Mouse (Mus musculus) heart, adult 8-10 months (tissue): ENCODE data around the gene Dgkq. TPM values are rescaled to one million over a fixed set of nuclear protein-coding genes. Genes with fewer than 3 reads are reported as not detected.
"Not testable (repeated sequence)": the region's sequence is repeated elsewhere in the genome, so short reads cannot be mapped to it uniquely, and the experiment has no call there.

ENCODE experiments used
- DNase-seq: peaks from one replicate; pipeline ENCODE4 v3.0.0; 2022; ENCODE audit warnings: low spot score
- total RNA-seq, 4 experiments: library from RNA; stranded (reverse); gene quantifications; 2 replicates each; pipeline ENCODE4 v1.2.4; 2022

Dgkq gene
- total RNA-seq, 4 experiments from 2014 or later = 5.1 to 8.9 (median 6.1) TPM

GRCm38 (mm10) chr5:108655381-108655780 is 14.1 kb downstream of the Dgkq start:
- no peak for DNase-seq

DNA sequence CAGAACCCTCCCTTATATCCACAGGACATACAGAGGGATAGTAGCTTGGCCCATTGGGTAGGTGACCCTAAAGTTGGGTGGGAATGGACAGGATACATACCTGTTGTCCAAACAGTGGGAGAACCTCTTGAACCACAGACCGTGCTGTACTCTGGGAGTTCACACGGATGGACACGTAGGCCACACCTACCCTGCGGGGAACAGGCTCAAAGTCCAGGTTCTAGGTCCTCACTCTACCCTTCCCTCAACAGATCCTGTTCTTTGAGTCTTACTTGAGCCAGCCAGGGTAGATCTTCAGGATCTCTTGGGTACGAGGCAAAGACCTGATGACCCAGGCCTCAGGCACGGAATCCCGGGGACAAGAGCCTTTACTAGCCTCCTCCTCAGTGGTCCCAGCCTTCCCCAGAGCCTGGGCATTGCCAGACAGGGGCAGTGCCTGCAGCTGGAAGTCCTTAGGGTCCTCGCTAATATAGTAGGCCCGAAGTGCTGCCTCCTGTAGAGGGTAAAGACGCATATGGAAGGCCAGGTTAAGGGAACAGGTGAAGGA is 15.0 kb downstream of the Dgkq start:
- no peak for DNase-seq

- DNase-seq = no peak
Measured at GRCm38 (mm10) chr5:108653341-108653740, 16.1 kb downstream of the Dgkq start.

DNA sequence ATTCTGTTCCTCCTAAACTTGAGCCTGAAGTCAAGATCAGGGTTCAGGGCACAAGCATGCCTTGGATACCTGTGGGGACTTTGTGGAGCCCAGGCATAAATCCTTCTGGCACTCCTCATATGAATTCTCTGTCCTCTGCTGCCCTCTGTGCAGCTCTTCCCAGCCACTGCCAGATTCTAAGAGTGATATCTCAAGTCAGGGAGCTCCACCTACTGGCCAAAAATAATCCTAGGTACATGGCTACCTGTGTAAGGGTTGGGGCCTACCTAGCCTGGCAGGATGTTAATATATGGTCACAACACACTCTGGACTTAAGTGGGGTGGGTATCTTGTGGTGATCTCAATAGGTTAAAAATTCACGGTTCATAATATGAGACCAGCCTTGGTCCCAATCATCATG is 17.6 kb downstream of the Dgkq start:
- peak; percentile 42 for DNase-seq

DNA sequence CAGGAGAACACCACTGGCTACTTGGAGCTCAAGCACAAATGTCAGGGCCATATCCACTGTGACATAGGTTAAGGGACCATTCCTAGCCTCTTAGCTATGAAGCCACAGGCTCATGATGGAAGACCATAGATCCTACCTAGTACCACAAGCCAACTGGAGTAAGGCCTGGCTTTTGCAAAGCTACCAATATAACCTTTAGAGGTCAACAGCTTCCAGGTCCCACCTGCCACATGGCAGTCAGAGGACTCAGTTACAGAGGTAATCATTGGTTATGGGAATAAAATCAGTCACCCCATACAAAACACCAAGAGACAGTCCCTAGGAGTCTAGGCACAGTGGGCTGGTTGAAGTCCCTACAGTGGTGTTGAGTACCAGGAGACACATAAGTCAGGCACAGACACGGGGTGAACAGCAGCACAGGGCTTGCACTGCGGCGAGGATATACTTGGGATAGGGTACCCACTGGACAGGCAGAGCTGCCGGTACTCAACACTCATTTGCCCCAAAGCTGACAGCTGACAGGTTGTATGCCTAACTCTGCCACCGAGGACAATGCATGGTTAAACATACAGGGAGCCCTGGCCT is 18.2 kb downstream of the Dgkq start:
- DNase-seq = no peak

- no peak for DNase-seq
Measured at GRCm38 (mm10) chr5:108650341-108650740, 19.1 kb downstream of the Dgkq start.

- no peak for DNase-seq
Measured at GRCm38 (mm10) chr5:108648937-108649576, 20.4 kb downstream of the Dgkq start.

DNA sequence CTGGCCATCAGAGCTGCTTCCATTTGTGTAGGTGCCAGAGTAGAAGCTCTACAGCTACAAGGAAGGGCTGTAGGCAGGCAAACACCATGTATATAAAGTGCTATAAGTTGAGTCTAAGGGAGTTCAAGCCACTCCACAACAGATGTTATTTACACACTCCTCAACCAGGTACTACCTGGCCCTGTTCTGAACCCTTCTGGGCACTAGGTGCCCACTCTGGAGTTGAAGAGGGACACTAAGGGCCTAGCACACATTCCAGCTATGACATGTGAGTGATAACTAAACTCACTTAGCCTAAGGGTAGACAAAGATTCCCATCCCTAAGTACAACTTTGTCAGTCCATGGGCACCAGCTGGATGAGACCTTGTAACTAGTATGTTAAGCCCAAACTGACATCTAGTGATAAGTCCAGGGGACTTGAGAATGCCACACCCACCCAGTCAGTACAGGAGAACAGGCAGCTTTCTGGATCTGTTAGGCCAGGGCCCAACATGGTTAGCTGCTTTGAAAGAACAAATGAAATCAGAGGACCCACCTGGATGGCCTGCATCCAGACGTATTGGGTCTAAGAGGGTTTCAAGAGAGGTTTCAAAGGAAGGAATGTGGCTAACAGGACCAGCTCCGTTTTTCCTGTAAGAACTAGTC is 21.5 kb downstream of the Dgkq start:
- no peak for DNase-seq

DNA sequence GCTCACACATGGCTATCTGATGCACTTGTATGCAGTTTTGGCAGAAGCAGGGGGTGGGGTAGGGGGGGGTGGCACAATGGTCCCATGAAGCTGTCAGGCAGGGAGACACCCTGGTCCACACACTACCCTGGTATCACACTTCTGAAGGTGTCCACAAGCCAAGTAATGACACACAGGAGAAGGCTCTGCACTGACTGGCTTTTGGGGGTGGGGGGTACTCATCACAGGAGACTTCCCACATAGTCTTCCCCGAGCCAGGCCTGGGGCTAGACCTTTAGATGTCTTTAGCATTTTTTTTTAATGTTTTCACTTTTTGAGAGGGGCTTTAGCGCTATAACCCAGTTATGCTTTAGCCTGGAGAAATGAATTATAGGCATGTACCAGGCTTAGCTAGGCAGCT is 22.2 kb downstream of the Dgkq start:
- no peak for DNase-seq

DNA sequence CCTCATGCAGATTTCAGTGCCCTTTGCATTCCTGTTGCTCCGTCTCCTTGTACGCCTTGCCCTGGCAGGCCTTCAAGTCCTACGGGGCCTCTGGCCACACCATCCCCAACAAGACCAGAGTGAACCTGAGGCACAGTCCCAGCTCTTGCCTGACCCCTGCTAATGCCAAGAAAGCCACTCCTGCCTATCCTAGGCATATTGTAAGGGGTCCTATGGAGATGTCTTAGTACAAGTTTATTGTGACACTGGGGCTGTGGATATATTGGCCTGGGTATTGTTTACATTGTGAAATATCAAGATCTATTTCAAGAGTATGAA is 23.2 kb downstream of the Dgkq start:
- no peak for DNase-seq

- DNase-seq = no peak
Measured at GRCm38 (mm10) chr5:108645651-108646342, 23.7 kb downstream of the Dgkq start.

GRCm38 (mm10) chr5:108643674-108644073 is 25.8 kb downstream of the Dgkq start:
- no peak for DNase-seq

DNA sequence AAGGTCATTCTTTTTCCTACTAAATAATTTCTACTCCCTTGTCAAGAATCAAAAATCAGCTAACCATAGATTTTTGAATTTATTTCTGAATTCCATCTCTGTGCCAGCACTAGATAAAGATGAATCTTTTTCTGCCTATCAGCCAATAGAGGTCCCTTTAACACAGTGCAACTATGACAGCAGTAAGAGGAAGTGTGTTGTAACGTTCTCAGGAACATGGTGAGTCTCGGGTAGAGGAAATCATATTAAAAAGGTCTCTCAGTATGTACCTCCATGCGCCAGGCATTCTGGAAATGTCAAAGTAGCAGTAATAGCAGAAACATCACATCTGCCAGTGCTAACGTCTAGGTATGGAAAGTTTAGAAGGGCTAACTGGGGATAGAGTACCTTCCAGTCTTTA is 33.3 kb downstream of the Dgkq start:
- no peak for DNase-seq

DNA sequence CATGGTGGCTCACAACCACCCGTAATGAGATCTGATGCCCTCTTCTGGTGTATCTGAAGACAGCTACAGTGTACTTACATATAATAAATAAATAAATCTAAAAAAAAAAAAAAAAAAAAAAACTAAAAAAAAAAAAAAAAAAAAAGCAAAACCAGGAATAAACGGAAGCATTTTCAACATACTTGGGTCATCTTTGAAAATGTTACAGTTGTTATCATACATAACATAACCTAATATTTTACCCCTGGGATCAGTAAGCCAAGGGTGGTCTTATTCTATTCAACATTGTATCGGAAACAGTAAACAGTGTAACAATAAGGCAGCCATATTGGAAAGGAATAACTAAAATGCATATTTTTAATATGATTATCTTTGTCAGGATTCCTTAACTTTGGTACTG is 35.4 kb downstream of the Dgkq start:
- DNase-seq = not testable (repeated sequence)

- DNase-seq = no peak
Measured at GRCm38 (mm10) chr5:108633676-108634075, 35.8 kb downstream of the Dgkq start.

- DNase-seq = peak; percentile 89
Measured at GRCm38 (mm10) chr5:108629634-108630483, 39.6 kb downstream of the Dgkq start, which contains the start of the genes Gak and Tmem175. TSS of gene Gak (minus strand) at chr5:108629755. TSS of gene Tmem175 (plus strand) at chr5:108629770.

DNA sequence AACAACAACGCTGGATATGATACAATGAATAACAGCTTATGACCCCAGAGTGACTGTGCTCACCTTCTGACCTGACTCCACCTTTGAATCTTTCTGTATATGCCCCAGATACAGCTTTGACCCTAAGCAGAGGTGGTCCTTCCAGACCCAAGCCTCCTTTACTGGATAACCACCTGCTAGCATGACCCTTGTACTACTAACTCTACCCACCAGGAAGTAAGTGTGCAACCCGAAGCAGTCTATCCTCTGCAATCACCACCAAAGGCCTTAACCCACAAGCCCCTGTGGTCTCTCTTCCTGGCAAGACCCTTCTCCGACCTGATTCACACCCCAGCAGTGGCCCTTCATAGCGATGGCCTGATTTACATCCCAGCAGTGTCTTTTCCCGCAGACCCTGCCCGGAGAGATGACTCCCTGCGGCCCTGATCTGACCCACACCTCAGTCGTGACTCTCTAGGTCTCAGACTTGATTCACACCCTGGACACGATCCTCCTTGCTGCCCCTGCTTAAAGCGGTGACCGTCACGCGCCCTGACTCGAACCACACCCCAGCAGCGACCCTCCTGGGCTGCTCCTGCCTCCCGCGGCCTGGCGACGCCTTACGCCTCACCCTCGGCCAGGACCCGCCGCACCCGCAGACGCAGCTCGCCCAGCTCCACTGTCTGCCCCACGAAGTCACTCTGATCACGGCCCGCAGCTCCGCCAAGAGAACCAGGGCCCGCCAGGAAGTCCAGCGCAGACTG is 40.4 kb downstream of the Dgkq start:
- DNase-seq = no peak

GRCm38 (mm10) chr5:108626050-108626660 is 43.3 kb downstream of the Dgkq start:
- no peak for DNase-seq

DNA sequence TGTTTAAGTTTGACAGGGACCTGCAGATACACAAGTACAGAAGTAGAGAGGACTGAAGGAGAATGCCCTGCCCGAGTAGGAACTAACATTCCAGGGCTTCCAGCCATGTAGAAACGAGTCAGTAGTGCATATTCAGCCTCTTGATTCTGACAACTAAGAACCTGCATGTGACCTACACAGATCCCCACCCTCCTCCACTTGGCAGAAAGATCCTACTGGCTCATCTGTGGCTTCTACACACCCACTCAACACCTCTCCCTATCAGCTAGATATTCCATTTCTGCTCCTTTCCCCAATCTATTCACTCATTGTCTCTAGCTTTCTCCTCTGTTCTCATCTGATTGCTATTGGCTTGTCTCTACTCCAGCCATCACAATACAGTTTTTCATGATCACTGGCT is 47.6 kb downstream of the Dgkq start:
- peak; percentile 35 for DNase-seq

- no peak for DNase-seq
Measured at GRCm38 (mm10) chr5:108610426-108610825, 59.0 kb downstream of the Dgkq start.
